Mouse (Mus musculus): ENCODE data around the gene Insl6.

DNA sequence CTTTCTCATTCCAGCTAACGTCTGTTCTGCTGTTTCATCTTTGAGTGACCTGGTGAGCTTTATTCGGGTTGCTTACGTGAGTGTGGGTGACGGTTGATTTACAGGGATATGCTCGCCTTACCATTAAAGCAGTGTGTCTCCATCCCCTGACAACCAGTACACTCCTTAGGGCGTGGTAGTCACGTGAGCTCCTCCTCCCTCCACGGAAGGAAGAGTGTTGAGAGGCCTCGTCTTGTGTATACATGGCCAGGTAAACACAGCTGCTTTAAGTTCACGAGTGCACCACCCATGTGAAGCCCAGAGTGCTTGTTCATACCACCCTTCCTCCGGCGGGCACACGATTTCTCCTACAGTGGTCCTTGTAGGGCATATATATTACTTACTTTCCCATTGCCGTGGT, 33.6 kb downstream of the Insl6 start:
- no peak for TF ChIP-seq EP300 (optimal IDR thresholded peaks at IDR 0.05)
- no peak for TF ChIP-seq CTCF (IDR thresholded peaks at IDR 0.05; ENCODE audit: low read depth)

All from stomach, postnatal 0 days (tissue).